Mouse (Mus musculus) CD4-positive helper T cell, adult 2 months (primary cell): ENCODE data around the gene Enkd1.

ENCODE experiments used
- DNase-seq: peaks from one replicate; pipeline ENCODE4 v3.0.0-alpha.2; 2012; ENCODE audit warnings: low read depth, missing footprints, low spot score

Gene Enkd1

GRCm38 (mm10) chr8:105702001-105702401, 6.0 kb downstream of the Enkd1 start:
- no peak for DNase-seq

DNA sequence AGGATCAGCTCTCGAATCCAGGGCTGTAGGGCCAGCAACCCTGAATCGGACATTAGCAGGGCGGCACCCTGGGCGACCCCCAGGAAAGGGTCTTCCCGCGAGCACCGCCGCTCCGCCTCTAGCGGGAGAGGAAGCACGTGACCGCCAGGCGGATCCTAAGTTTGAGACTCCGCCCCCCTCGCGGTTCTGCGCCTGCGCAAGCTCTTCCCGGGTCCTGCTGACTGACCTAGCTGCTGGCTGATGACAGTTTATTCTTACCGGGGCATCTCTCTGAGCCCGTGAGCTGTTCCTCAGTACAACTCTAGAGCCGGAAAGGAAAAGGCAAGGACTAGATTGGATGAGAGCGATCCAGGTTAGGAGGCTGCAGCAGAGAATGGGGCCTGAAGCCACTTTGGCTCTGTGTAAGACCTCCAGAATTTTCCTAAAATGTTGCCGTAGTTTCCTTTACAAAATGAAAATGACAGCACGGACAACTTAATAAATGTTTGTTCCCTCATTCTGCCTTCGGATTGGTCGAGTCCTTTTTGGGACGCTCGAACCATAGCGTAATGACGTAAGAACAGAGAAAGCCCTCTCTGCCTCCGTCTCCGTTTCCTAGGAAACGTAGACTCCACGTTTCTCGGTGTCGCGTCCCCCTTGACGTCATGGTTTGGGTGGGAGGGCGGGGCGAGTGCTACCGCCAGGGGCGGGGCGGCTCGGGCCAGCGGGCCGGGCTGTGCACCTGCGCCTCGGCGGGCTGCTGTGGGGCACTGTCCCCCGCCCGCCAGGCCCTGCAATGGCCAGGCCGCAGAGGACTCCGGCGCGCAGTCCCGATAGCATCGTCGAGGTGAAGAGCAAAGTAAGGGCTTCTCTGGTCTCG, 6.8 kb downstream of the Enkd1 start, which contains the start of the genes Acd and Pard6a:
Gene Acd (minus strand): TSS at position 137 of the 859 bp plus-strand sequence.
Gene Pard6a (plus strand): TSS at position 183 of the 859 bp plus-strand sequence.
- DNase-seq, result peak; percentile 94

DNA sequence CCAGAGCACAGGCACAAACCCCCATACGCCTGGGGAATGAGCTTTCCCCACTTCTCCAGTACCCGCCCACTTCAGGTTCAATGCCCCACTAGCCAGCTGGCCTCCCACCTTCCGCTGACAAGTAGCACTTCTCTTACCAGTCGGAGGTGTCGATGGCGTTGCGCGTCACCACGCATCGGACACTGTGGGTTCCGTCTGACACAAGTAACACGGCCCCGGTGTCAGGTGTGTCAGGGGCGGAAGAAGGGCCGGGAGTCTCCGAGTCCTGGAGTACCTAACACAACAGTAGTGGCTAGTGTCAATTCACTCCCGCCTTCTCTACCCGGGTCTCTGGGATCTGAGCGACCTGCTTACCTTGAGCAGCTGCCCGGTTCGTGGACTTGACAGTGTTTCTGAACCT, 7.4 kb downstream of the Enkd1 start:
- peak; percentile 84 for DNase-seq

DNA sequence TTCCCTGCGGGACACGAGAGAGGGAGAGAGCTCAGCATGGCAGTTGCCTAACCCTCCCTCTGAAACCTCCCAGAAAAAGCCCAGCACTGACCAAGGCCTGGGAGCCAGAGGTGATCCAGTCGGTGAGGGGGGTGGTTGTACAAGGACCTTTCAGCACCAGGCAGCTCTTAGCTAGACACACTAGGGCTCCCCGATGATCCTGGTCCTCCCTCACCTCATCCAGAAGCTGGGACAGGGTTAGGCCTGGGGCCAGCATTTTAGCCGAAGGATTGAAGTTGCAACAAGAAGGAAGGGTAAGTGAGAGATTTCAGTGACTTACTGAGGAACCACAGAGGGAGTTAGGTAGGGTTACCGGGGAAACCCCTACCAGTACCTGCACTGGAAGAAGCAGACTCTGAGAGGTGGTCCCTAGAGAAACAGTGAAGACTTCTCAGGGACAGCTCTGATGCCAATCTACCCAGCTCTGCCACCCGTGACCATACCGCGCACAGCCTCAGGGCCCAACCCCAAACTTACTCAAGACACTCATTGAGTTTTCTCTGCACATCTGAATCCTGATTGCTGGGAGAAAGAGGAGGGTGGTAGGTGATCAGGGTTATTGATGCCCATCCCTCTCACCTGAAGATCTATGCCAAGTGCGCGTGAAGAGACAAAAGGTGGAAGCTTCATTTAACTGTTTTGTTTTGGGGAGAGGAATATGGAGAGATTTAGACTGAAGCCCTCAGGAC, 8.4 kb downstream of the Enkd1 start:
- no peak for DNase-seq

DNA sequence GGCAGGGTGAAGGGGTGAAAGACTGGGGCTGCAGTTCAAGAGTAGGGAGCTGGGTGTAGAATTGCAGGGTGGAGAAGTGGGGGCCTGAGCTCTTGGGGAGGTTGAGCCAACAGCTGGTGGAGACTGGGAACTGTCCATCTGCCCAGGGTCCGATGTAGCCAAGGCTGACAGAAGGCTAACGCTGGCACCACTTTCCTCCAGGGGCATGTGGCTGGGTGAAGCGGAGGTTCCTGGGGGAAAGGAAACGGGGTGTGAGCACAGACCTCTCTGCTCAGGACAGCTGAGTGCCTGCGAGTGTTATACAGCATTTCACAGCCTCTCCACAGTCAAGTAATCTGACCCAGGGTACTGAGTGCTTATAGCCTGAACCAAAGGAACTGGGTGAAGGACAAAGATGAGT, 9.3 kb downstream of the Enkd1 start:
- no peak for DNase-seq

GRCm38 (mm10) chr8:105697196-105697780, 10.7 kb downstream of the Enkd1 start:
- no peak for DNase-seq

DNA sequence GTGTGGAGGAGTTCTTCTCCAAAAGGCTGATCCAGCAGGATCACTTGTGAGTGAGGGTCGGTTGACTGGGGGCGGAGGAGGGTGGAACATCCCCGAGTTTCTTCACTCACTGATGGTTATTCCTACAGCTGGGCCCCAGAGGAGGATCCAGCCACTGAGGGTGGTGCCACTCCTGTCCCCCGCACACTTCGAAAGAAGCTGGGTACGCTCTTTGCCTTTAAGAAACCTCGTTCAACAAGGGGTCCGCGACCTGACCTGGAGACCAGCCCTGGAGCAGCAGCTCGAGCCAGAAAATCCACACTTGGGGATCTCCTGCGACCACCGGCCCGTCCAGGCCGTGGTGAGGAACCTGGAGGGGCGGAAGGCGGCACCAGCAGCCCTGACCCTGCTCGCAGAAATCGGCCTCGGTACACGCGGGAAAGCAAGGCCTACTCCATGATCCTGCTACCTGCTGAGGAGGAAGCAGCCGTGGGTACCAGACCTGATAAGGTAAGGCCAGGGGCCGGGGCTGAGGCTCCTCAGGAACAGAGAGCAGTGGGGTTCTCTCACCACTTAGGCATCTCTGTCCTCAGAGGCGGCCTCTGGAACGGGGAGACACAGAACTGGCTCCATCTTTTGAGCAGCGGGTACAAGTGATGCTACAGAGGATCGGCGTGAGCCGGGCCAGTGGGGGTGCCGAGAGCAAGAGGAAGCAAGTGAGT, 12.8 kb downstream of the Enkd1 start:
- no peak for DNase-seq

- no peak for DNase-seq
Measured at GRCm38 (mm10) chr8:105694051-105694799, 13.8 kb downstream of the Enkd1 start.

- DNase-seq, result no peak
Measured at GRCm38 (mm10) chr8:105693648-105694047, 14.4 kb downstream of the Enkd1 start.

GRCm38 (mm10) chr8:105692449-105693182, 15.4 kb downstream of the Enkd1 start:
- no peak for DNase-seq

- DNase-seq, result no peak
Measured at GRCm38 (mm10) chr8:105690978-105691377, 17.0 kb downstream of the Enkd1 start.

DNA sequence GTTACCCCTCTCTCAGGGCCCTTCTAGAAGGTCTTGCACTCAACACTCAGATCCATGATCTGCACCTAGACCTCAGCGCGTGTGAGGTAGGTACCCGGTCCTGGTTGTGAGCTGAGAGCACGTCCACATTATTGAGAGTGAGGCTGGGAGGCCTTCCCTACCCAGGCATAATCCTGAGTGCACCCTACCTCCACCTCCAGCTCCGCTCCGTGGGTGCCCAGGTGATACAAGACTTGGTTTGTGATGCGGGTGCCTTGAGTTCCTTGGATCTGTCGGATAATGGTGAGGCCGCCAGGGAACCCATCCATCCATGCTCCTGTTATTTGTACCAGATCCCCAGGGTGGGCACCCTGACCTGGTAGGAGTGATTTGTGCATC, 18.0 kb downstream of the Enkd1 start:
- DNase-seq, result no peak

- DNase-seq, result no peak
Measured at GRCm38 (mm10) chr8:105689256-105689982, 18.6 kb downstream of the Enkd1 start.

DNA sequence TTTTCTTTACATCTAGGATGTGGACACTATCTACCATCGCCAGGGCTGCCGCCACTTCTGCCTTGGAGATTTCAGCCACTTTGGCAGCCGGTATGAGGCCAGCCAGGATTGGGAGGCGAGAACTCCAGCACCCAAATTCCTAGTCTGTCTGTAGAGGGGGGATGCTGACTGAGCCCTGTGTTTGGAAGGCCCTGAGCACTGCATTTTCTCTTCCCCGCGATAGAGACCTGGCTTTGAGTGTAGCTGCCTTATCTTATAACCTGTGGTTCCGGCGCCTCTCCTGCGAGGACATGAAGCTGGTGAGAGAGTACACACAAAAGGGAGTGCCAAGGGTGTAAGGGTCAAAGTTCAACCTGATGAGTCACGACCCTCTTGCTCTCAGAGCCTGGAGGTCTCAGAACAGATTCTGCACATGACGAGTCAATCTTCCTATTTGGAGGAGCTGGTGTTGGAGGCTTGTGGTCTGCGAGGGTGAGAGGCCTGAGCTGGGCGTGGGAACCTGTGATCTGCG, 19.7 kb downstream of the Enkd1 start:
- no peak for DNase-seq

GRCm38 (mm10) chr8:105687512-105687911, 20.5 kb downstream of the Enkd1 start:
- DNase-seq, result peak; percentile 9

- DNase-seq, result no peak
Measured at GRCm38 (mm10) chr8:105686551-105686950, 21.5 kb downstream of the Enkd1 start.

- peak; percentile 90 for DNase-seq
Measured at GRCm38 (mm10) chr8:105685796-105686308, 22.2 kb downstream of the Enkd1 start, which contains the start of gene Carmil2. Carmil2 (plus strand) TSS chr8:105686274.

GRCm38 (mm10) chr8:105685325-105685724, 22.7 kb downstream of the Enkd1 start:
- no peak for DNase-seq

- no peak for DNase-seq
Measured at GRCm38 (mm10) chr8:105677891-105678290, 30.1 kb downstream of the Enkd1 start.
